Mouse (Mus musculus) T-cell, adult 2 months (primary cell): ENCODE data around the gene Art5.

ENCODE experiments used
- DNase-seq: peaks from one replicate; pipeline ENCODE4 v3.0.0; 2022; ENCODE audit warnings: low spot score

Gene Art5

DNA sequence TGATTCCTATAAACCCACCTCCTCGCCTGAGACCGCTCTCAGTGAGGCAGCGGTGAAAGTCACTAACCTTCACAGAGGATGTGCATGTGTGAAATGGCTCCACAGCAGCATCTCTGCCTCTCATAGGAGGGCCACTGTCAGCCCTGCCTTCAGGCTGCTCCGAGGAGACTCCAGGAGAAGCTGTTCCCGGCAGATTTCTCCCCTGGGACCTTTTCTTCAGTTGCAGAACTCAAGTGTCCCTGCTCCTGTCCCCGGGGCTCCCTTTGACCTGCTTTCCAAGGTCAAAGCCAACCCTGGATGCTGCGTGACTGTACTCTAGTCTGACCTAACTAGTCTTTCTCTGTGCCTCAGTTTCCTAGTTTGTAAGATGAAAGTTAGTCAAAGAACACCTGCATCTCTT lies at the start of gene Art5:
Art5 (minus strand) TSS at position 319 of the 400 bp plus-strand sequence.
- no peak for DNase-seq

DNA sequence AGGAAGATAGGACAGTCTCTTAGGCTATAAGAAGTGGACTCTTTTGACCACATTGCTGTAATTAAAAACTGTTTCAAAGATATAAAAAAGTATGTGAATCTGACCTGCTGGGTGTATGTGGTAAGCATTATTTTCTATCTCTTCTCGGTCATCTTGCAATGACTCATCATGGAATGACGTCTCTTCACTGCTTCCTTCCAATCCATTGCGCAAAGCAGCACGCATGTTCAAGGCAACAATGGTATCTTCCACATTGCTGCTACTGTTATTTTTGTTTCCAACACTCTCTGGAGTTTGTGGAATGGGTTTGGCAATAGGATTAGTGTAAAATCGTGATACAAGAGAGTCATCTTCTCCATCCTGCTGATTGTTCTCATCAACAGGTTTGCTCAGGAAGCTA lies 44.4 kb upstream of the Art5 start:
- DNase-seq = no peak

DNA sequence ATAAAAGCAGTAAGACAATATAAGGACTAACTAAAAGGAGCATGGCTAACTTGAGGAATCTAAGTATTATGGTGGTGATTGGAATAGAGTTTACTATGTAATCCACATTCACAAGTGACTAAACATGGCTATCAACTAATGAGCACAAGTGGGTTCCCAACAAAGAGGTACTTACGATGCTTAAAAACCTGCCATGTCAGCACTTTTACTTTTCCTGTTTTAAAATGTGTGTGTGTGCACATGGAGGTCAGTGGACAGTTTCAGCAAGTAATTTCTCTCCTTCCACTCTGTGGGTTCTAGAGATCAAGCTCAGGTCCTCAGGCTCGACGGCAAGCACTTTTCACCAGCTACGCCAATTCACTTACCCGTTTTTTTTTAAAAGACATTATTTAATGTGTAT lies 28.6 kb upstream of the Art5 start:
- DNase-seq = no peak

DNA sequence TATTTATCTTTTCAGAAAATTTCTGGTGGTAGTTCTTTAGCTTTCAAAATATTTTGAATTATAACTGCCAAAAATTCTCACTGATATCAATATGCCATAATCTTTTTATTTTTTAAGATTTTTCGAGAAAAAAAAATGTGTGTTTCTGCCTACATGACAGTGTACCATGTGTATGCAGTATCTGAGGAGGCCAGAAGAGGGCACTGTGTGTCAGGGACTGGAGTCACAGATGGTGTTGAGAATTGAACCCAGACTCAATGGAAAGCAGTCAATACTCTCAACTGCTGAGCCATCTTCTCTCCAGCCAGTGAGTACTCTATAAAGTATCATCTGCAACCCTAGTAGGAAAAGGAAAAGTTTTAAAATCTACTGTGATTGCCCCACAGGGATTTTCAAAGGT lies 28.2 kb upstream of the Art5 start:
- peak; percentile 20 for DNase-seq

DNA sequence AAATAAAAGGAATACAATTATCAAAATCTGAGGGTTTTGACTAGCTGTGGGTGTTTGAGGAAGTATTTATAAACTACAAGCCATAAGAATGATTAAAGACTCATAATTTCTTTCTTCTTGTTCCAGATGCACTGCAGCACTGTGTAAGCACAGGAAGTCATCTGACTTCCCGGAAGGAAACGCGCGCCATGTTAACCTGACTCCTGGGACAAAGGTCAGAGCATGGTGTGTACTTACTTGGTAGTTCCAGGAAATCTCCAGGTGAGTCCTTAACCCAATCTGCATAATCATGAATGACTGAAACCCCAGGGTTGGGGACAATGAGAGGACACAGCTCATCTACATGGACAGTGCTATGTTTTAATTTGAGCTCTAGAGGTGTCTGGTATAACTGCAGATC lies 23.1 kb upstream of the Art5 start:
- DNase-seq = no peak

DNA sequence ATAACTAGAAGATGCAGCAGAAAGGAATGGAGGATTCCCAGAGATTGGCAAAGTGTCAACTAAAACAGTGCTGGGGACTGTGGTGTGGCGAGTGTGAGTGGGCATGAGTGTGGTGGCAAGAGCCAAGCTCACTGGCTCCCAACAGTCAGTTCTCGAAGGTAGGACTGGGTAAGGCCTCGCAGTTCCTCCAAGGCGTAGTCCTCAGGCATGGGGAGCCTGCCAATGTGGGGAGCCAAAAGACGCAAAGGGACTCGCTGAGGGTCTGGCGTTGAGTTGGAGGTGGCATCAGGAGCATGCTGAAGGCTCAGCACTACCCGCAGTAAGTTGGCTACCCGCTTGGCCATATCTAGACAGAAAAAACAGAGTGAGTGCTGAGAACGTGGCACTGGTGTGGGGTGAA lies 11.0 kb upstream of the Art5 start:
- DNase-seq = no peak

DNA sequence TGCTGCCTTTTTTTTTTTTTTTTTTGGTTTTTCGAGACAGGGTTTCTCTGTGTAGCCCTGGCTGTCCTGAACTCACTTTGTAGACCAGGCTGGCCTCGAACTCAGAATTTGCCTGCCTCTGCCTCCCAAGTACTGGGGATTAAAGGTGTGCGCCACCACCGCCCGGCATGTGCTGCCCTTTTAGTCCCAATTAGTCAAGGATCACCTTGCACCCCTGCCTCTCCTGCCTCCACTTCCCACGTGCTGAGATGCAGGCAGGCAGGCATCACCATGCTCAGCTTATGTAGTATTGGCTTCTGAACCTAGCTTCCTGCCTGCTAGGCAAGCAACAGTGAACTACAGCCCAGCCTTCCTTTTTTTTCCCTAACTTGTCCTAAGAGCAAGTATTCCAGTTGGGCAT lies 8.1 kb upstream of the Art5 start:
- DNase-seq = no peak

DNA sequence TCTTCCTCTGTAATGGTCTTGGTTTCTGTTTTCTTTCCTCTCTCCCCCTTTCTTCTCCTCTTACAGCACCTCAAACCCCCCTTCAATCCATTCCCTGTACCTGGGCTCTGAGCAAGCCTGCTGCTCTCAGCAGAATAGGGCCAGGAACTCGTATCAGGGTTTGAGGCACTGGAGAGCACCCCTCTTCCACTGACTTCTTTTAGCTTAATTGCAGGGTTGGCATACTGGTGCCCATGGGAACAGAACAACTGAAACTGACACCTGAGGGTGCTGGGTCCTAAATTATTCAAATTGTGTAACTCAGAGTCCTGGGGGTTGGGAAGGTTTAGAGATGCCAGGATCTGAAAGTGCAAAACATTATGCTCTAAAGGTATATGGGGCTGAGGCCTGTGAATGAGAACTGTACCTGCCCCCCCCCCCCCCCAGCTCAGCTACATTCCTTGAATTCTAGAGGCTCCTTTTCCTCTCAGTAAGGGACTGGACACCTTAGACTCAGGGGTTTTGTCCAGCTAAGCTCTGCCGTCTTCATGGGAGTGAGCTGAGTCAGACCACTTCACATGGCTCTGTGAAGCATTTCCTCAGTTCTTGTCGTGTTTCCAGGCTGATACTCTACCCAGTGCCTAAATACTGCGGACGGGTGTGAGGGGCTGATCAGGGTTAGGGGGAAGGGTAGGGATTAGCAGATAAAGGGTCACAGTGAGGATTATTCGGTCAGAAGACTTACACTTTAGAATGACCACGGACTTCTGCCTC lies 7.5 kb upstream of the Art5 start, which contains the start of gene Chrna10:
Chrna10 (minus strand) TSS at position 250 of the 753 bp plus-strand sequence.
- no peak for DNase-seq

DNA sequence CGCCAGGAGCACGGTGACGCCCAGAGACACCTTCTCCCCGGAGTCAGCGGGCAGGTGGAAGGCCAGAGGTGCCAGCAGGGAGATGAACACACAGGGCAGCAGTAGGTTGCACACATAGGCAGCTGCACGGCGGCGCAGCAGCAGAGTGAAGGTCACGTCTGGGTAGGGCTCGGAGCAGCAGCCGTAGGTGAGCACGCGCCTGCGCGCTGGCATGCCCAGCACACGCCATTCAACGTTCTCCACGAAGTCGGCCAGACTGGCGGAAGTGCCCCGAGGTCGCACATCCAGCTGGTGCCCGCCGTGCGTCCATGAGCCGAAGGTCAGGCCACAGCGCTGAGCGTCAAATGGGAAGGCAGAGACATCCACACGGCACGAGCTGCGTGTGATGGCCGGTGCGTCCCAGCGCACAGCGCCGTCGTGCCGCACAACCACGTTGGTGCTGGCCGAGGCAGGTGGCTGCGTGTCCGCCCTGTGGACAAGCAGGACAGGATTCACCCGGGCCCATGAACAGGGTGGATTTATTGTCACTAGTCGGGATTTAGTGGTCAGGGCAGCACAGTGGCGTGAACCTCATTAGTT lies 4.0 kb upstream of the Art5 start:
- DNase-seq = no peak

DNA sequence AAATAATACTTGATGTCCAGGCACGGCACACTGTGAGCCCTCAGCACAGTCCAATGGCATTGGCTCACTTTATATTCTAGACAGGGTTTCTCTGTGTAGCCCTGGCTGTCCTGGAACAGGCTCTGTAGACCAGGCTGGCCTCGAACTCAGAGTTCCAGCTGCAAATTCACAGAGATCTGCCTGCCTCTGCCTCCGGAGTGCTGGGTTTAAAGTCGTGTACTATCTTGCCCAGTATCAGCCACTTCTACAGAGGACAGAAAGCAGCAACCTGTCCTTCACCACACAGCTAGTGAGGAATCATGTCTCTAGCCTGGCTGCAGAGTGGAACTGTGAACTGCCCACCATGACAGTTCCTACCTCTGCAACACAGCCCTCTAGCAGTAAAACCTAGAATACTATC lies 457 bp upstream of the Art5 start:
- no peak for DNase-seq

DNA sequence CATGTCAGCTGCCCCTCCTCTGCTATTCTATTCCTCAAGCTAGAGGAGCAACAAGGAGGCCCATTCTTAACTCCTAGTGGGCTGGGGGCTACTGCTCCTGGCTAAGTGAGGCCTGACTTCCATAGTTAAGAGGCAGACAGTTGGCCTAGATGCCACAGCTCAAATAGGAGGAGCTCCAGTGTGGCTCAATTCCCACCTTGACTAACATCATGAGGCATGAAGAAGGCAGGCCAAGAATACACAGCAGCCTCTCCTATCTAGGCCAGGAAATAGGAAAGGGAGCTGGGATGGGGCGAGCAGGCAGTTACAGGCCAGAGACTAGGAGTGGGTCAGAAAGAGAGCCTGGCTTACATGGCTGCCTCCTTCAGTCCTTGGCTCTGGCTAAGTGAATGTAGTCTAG lies 1.1 kb downstream of the Art5 start:
- DNase-seq = no peak

DNA sequence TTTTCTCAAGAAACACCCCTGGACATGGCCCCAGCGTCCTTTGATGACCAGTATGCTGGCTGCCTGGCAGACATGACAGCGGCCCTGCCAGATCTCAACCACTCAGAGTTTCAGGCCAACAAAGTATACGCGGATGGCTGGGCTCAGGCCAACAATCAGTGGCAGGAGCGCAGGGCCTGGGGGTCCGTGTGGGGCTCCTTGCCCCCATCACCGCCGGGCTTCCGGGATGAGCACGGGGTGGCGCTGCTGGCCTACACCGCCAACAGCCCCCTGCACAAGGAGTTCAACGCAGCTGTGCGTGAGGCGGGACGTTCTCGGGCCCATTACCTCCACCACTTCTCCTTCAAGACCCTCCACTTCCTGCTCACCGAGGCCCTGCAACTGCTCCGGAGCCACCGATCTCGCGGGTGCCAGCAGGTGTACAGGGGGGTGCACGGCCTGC lies 2.6 kb downstream of the Art5 start:
- DNase-seq = no peak

DNA sequence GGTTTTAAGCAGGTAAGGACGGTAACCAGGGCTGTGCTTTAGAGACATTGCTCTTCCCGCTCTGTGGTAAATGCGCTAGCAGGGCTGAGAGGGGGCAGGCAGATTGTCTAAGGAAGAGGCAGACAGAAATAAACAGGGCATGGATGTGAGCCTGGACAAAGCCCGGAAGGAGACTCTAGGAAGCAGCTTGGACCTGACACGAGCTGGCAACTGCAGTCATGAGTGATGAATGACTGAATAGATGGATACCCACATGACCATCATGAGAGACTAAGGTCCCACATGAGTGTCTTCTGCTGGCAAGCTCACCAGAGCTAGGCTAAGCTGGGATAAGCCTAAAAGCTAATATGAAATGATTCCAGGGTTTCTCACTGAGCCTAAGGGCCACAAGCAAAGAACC lies 5.2 kb downstream of the Art5 start:
- DNase-seq = no peak

DNA sequence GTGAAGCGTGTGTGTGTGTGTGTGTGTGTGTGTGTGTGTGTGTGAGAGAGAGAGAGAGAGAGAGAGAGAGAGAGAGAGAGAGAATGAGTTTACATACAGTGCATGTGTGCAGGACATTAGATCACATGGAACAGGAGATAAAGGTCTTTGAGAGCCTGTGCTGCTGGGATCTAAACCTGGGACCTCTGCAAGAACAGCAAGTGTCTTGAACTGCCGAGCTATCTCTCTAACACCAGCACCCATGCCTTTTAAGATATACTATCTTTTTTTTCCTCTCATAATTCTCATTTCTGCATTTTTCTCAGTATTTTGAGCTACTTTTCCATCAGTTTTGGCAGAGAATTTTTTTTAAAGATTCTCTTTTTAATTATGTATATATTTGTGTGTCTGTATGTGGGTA lies 5.7 kb downstream of the Art5 start:
- DNase-seq = no peak

DNA sequence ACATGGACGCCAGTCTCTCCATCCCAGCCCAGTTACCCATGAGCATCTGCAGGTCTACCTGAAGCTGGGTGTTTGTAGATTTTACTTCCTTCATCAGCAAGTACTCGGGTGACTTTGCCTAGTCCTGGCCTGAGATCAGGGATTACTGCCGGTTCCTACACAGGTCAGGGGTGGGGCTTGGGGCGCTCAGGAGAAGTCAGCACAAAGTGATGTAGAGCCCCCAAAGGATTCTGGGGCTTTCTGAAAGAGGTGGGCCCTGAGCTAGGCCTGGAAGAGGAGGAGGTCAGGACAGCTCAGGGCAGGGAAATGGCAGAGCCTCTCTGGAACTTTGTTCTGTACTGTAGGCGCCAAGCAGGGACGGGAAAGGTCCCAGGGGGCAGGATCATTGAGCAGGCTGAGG lies 6.6 kb downstream of the Art5 start:
- no peak for DNase-seq

DNA sequence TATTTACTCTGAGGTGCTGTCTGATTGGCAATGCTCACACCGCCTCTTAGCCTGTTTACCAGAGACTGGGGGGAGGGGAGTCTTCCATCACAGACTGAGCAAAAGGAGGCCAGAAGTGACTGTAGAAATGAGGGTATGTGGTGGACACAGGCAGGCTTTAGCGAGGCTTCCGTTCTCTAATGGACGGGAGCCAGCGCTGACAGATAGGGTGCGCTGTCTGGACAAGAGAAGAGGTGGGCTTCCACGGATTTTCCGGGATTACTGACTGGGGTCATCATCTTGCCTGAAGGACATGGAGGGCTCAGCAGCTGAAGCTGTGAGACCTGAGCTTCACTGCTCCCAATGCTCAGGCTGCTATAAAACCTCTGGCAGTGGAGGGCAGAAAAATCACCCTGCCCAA lies 7.0 kb downstream of the Art5 start:
- no peak for DNase-seq

DNA sequence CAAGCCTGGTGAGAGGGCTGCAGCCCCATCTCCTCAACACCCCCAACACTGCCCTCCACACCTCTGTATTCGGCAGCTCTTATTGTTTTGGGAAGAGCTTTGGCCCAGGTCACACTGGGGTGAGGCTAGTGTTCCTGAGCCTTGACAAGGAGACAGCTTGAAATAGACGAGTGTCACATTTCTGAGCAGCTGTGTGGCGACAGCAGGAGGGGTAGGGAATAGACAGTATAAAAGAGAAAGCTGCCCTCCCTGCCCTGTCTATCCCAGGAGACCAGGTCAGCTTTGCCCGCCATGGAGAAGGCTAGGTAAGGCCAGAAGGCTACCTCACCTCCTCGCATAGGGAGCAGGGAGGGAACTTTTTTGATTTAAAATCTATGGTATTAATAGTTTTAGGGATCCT lies 7.8 kb downstream of the Art5 start, which contains the start of gene Art1:
Art1 (plus strand) TSS at position 257 of the 400 bp plus-strand sequence.
- DNase-seq = no peak

DNA sequence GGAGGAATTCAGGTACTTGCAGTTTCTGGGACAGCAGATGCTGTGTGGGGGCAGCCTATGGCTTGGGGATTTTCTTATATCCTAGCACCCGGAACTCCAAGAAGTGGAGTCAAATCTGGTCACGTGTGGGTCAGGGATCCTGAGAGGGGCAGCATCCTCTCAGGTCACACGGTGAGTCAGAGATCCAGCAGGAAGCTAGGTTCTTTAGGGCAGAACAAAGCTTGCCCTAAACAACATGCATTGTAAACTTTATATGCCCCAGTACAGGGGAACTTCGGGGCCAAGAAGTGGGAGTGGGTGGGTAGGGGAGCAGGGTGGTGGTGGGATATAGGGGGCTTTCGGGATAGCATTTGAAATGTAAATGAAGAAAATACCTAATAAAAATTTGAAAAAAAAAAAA lies 8.4 kb downstream of the Art5 start:
- no peak for DNase-seq

DNA sequence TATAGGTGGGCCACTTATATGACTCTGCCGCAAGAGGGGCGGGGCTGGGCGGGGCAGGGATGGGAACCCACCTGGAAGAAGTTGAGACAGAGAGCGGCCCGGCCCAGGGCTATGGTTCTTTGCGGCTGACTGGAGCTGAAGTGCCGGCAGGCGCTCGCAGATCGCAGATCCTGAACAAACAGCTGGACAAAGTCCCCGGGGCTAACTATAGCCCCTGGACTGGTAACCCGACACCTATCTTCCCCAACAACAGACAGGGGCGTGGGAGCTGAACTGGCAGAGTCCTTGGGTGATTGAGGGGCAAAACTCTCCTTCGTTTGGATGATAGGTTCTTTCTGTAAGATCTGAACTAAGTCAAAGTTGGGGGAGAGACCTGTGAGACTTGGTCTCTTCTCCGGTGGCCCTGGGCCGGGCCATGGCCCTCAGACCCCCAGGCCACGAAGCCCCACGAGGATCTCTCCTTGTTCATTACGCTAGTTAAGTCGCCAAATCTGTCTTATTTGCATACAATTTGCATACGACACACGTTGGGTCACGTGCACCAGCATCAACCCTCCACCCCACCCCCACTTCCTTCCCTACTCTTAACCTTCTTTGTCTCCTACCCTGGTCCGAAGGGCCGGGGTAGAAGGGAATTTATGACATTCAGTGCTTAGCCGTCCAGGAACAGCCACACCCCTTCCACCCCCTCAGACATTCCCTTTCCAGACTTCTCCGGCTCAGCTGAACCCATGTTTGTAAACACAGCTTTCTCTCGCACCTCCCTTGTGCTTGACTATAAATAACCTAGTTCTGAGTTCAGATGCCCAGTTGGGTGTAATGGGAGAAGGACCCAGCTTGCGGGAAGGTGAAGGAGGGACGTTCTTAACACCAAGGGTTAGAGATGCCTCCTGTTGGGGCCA lies 9.3 kb downstream of the Art5 start:
- peak; percentile 51 for DNase-seq

DNA sequence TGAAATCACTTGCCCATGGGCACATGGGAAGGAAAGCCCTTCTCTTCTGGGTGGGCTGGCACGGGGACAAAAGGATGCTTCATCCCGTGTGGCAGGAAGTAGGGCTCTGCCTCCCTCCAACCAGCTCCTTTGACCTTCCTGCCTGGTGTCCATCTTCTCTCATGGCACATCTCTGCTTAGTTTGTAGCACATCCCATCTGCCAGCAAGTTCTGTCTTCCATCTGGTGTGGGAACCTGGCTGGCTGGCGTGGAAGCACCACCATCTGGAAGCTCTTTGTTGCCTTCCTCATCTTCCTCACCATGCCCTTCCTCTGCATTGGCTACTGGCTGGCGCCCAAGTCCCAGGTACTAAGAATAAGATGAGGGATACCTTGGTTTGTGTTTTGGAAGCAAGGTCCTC lies 22.0 kb downstream of the Art5 start:
- DNase-seq = no peak

DNA sequence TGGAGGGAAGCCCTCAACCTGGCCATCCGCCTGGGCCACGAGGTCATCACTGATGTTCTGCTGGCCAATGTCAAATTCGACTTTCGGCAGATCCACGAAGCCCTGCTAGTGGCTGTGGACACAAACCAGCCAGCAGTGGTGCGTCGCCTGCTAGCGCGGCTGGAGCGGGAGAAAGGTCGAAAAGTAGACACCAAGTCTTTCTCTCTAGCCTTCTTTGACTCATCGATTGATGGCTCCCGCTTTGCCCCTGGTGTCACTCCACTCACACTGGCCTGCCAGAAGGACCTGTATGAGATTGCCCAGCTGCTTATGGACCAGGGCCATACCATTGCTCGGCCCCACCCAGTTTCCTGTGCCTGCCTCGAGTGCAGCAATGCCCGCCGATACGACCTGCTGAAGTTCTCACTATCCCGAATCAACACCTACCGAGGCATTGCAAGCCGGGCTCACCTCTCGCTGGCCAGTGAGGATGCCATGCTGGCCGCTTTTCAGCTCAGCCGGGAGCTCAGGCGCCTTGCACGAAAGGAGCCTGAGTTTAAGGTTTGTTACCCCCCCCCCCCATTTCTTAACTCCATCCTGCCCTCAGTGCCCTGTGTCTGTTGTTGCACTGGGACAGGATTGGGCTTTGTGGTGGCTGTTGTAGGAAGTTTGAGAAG lies 25.1 kb downstream of the Art5 start:
- no peak for DNase-seq

DNA sequence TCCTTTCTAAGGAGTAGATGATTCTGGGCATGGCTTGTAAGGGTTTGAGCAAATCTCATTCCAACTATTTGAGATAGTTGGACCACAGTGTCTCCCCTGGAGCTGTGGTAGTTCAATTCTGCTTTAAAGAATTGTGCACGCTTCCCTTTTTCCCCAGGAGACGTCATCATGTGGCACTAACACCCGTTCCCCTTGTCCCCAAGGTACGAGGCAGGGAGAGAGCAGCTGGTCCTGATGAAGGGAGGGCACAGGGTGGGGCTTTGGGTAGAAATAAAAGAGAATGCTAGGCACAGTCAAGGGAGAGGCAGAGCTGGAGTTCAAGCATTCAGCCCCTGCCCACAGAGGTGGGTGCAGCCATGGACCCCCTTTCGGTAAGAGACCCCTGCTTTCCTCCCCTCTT lies 26.5 kb downstream of the Art5 start, which contains the start of gene Trpc2:
Trpc2 (plus strand) TSS at position 301 of the 400 bp plus-strand sequence.
- no peak for DNase-seq
